Mouse (Mus musculus): ENCODE data around the gene Sik1. TPM values are rescaled to one million over a fixed set of nuclear protein-coding genes. Genes with fewer than 3 reads are reported as not detected.

Gene Sik1
- polyA plus RNA-seq, 1 experiment: 9.3 TPM

GRCm38 (mm10) chr17:31857903-31858426 is 2.4 kb upstream of the Sik1 start:
- TF ChIP-seq MYOG (IDR thresholded peaks at IDR 0.05; ENCODE audit: control insufficient read depth, extremely low read depth, insufficient read length) (no peak), MAX (IDR thresholded peaks at IDR 0.05) (no peak), FOSL1 (IDR thresholded peaks at IDR 0.05; ENCODE audit: insufficient read depth, low read length, poor library complexity, severe bottlenecking) (no peak), MYOD1 (IDR thresholded peaks at IDR 0.05; ENCODE audit: control insufficient read depth, insufficient read length, low read depth) (no peak), CTCF (IDR thresholded peaks at IDR 0.05; ENCODE audit: control insufficient read depth, insufficient read depth, insufficient read length) (no peak), USF1 (IDR thresholded peaks at IDR 0.05; ENCODE audit: low read depth) (no peak), CEBPB (IDR thresholded peaks at IDR 0.05; ENCODE audit: low read depth) (no peak)
- peaks cover 9% of the 10 kb centered on the region for H3K79me3 ChIP-seq (ENCODE audit: low read depth)
- no peak overlapping the region for H3K4me3 ChIP-seq (ENCODE audit: insufficient read depth, poor library complexity, severe bottlenecking)
- H3K27me3 ChIP-seq (ENCODE audit: control insufficient read depth, insufficient read depth, insufficient read length): no peaks in the 10 kb centered on the region
- no peaks in the 10 kb centered on the region for H3K36me3 ChIP-seq (ENCODE audit: control insufficient read depth, insufficient read depth)
- peaks cover 20% of the 10 kb centered on the region for H3K79me2 ChIP-seq (ENCODE audit: control insufficient read depth, insufficient read depth)
- H3ac ChIP-seq (ENCODE audit: control insufficient read depth, insufficient read length, low read depth): no peak overlapping the region

- Histone ChIP-seq H3ac (ENCODE audit: control insufficient read depth, insufficient read length, low read depth) (no peak overlapping the region), H3K79me2 (ENCODE audit: control insufficient read depth, insufficient read depth) (peaks cover 27% of the 10 kb centered on the region), H3K79me3 (ENCODE audit: low read depth) (peaks cover 15% of the 10 kb centered on the region), H3K4me3 (ENCODE audit: insufficient read depth, poor library complexity, severe bottlenecking) (no peak overlapping the region), H3K36me3 (ENCODE audit: control insufficient read depth, insufficient read depth) (no peaks in the 10 kb centered on the region), H3K27me3 (ENCODE audit: control insufficient read depth, insufficient read depth, insufficient read length) (no peaks in the 10 kb centered on the region)
- no peak for TF ChIP-seq MAX (IDR thresholded peaks at IDR 0.05)
- no peak for TF ChIP-seq FOSL1 (IDR thresholded peaks at IDR 0.05; ENCODE audit: insufficient read depth, low read length, poor library complexity, severe bottlenecking)
- TF ChIP-seq CTCF (IDR thresholded peaks at IDR 0.05; ENCODE audit: control insufficient read depth, insufficient read depth, insufficient read length): no peak
- no peak for TF ChIP-seq USF1 (IDR thresholded peaks at IDR 0.05; ENCODE audit: low read depth)
Observed at GRCm38 (mm10) chr17:31857251-31857650, 1.6 kb upstream of the Sik1 start.

- peaks cover 34% of the 10 kb centered on the region for H3K79me2 ChIP-seq (ENCODE audit: control insufficient read depth, insufficient read depth)
- no peaks in the 10 kb centered on the region for H3K27me3 ChIP-seq (ENCODE audit: control insufficient read depth, insufficient read depth, insufficient read length)
- TF ChIP-seq CTCF (IDR thresholded peaks at IDR 0.05; ENCODE audit: control insufficient read depth, insufficient read depth, insufficient read length) (no peak), CEBPB (IDR thresholded peaks at IDR 0.05; ENCODE audit: low read depth) (no peak), MYOD1 (IDR thresholded peaks at IDR 0.05; ENCODE audit: control insufficient read depth, insufficient read length, low read depth) (no peak), USF1 (IDR thresholded peaks at IDR 0.05; ENCODE audit: low read depth) (no peak), MYOG (IDR thresholded peaks at IDR 0.05; ENCODE audit: control insufficient read depth, extremely low read depth, insufficient read length) (no peak), MAX (IDR thresholded peaks at IDR 0.05) (no peak), FOSL1 (IDR thresholded peaks at IDR 0.05; ENCODE audit: insufficient read depth, low read length, poor library complexity, severe bottlenecking) (no peak)
- H3K79me3 ChIP-seq (ENCODE audit: low read depth): peaks cover 19% of the 10 kb centered on the region
- H3ac ChIP-seq (ENCODE audit: control insufficient read depth, insufficient read length, low read depth): no peak overlapping the region
- peaks cover 3% of the 10 kb centered on the region for H3K36me3 ChIP-seq (ENCODE audit: control insufficient read depth, insufficient read depth)
- no peak overlapping the region for H3K4me3 ChIP-seq (ENCODE audit: insufficient read depth, poor library complexity, severe bottlenecking)
Observed at GRCm38 (mm10) chr17:31856519-31857160, 1.0 kb upstream of the Sik1 start.

GRCm38 (mm10) chr17:31854770-31855596 is 621 bp downstream of the Sik1 start:
- Histone ChIP-seq H3ac (ENCODE audit: control insufficient read depth, insufficient read length, low read depth) (peak overlapping the region; percentile 79), H3K4me3 (ENCODE audit: insufficient read depth, poor library complexity, severe bottlenecking) (peak overlapping the region; percentile 59), H3K79me2 (ENCODE audit: control insufficient read depth, insufficient read depth) (peaks cover 34% of the 10 kb centered on the region), H3K27me3 (ENCODE audit: control insufficient read depth, insufficient read depth, insufficient read length) (no peaks in the 10 kb centered on the region), H3K79me3 (ENCODE audit: low read depth) (peaks cover 19% of the 10 kb centered on the region), H3K36me3 (ENCODE audit: control insufficient read depth, insufficient read depth) (peaks cover 11% of the 10 kb centered on the region)
- TF ChIP-seq MYOG (IDR thresholded peaks at IDR 0.05; ENCODE audit: control insufficient read depth, extremely low read depth, insufficient read length) (no peak), USF1 (IDR thresholded peaks at IDR 0.05; ENCODE audit: low read depth) (no peak), CEBPB (IDR thresholded peaks at IDR 0.05; ENCODE audit: low read depth) (no peak), MYOD1 (IDR thresholded peaks at IDR 0.05; ENCODE audit: control insufficient read depth, insufficient read length, low read depth) (no peak), MAX (IDR thresholded peaks at IDR 0.05) (no peak), FOSL1 (IDR thresholded peaks at IDR 0.05; ENCODE audit: insufficient read depth, low read length, poor library complexity, severe bottlenecking) (no peak), CTCF (IDR thresholded peaks at IDR 0.05; ENCODE audit: control insufficient read depth, insufficient read depth, insufficient read length) (no peak)

- Histone ChIP-seq H3K4me3 (ENCODE audit: insufficient read depth, poor library complexity, severe bottlenecking) (no peak overlapping the region), H3K27me3 (ENCODE audit: control insufficient read depth, insufficient read depth, insufficient read length) (no peaks in the 10 kb centered on the region), H3K79me3 (ENCODE audit: low read depth) (peaks cover 19% of the 10 kb centered on the region), H3ac (ENCODE audit: control insufficient read depth, insufficient read length, low read depth) (no peak overlapping the region), H3K79me2 (ENCODE audit: control insufficient read depth, insufficient read depth) (peaks cover 34% of the 10 kb centered on the region), H3K36me3 (ENCODE audit: control insufficient read depth, insufficient read depth) (peaks cover 18% of the 10 kb centered on the region)
- TF ChIP-seq CEBPB (IDR thresholded peaks at IDR 0.05; ENCODE audit: low read depth) (no peak), MAX (IDR thresholded peaks at IDR 0.05) (no peak), CTCF (IDR thresholded peaks at IDR 0.05; ENCODE audit: control insufficient read depth, insufficient read depth, insufficient read length) (no peak), MYOD1 (IDR thresholded peaks at IDR 0.05; ENCODE audit: control insufficient read depth, insufficient read length, low read depth) (no peak), MYOG (IDR thresholded peaks at IDR 0.05; ENCODE audit: control insufficient read depth, extremely low read depth, insufficient read length) (no peak), FOSL1 (IDR thresholded peaks at IDR 0.05; ENCODE audit: insufficient read depth, low read length, poor library complexity, severe bottlenecking) (no peak), USF1 (IDR thresholded peaks at IDR 0.05; ENCODE audit: low read depth) (no peak)
Observed at GRCm38 (mm10) chr17:31853448-31854188, 2.0 kb downstream of the Sik1 start.
